Mouse (Mus musculus): ENCODE measurements at regions not wholly inside any gene's neighbourhood (a gene's known extent, or its start where the extent isn't known, plus 50 kb on each side); places are given as distances from the start of the nearest gene placed in this dataset.

DNA sequence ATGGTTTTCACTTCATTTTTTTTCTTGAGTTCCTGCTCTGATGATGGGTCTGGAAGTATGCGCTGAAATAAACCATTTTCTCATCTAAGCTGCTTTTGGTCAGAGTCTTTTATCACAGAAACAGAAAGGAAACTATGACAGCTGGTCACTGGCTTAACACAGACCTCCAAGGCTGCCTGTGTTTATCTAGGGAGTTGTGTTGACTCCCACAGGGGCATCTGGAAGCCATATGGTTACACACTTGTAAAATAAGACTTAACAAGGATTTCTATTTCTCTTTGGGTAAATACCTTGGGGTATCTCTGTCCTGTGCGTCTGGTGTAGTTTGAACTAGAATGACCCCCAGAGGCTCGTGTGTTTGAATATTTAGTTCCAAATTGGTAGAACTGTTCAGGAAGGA, 315.5 kb upstream of the Kazn start:
- DNase-seq (ENCODE audit: low spot score in 2 of 2), result no peak

GRCm38 (mm10) chr4:142545871-142546270, 306.7 kb upstream of the Kazn start:
- no peak for DNase-seq (ENCODE audit: low spot score in 2 of 2)

DNA sequence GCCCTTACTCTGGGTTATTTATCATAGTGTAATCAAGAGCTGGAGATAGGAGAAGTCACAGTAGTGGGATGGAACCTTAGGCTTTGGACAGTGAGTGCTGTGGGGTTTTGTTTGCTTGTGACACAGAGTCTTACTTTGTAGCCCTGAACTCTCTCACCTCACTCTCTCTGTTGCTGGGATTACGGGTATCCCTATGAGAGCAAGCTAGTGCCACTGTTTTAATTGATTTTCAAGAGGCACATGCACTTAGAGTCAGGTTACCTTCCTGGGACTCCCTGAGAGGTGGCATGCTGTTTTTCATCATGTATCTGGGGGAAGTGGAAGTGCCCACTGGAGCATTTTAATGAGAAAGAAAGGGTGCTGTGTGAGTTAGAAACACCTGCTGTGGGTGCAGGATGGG, 306.0 kb upstream of the Kazn start:
- DNase-seq (ENCODE audit: low spot score in 2 of 2), result no peak

GRCm38 (mm10) chr4:142544736-142545135, 305.5 kb upstream of the Kazn start:
- peak; percentile 17 to 19 for DNase-seq (ENCODE audit: low spot score in 2 of 2)

DNA sequence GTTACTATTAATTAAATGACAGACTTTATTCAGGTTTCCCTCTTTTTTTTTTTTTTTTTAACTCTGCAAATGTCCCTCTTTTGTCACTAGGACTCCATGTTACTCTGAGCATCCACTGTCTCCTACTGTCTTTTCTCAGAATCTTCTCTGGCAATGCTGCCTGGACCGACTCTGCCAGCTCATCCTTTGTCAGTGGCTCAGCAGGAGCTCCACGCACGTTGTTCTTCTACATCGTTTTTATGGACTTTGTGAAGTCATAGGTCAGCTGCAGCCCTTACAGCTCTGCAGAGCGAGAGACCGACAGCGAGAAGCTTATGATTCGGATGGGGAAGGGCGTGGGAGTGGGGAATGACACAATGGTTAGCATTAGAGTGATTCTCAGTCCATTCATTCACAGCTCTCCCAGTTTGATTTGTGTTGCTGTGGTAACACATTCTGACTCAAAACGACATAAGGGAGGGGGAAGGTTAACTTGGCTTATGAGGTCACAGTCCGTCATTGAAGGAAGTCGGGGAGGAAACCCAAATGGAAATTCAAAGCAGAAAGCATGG, 300.1 kb upstream of the Kazn start:
- no peak for DNase-seq (ENCODE audit: low spot score in 2 of 2)

DNA sequence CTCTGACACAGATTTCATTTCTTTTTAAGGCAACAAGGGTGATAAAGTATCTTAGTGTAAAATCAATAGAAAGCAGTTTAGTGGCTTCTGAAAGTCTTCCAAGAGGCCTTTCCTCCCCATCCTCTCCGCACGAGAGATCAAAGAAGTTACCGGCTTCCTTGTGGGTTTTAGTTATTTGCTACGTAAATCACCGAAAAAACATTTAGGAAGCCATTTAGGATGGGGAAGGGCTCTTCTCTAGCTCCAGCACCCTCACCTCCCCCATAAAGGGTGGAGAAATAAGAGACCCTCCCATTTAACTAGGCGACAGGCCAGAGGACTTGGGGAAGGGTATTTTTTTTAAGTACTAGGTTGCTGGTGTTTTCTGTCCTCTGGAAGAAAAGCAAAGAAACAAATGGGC, 287.9 kb upstream of the Kazn start:
- DNase-seq (ENCODE audit: low spot score in 2 of 2), result no peak

DNA sequence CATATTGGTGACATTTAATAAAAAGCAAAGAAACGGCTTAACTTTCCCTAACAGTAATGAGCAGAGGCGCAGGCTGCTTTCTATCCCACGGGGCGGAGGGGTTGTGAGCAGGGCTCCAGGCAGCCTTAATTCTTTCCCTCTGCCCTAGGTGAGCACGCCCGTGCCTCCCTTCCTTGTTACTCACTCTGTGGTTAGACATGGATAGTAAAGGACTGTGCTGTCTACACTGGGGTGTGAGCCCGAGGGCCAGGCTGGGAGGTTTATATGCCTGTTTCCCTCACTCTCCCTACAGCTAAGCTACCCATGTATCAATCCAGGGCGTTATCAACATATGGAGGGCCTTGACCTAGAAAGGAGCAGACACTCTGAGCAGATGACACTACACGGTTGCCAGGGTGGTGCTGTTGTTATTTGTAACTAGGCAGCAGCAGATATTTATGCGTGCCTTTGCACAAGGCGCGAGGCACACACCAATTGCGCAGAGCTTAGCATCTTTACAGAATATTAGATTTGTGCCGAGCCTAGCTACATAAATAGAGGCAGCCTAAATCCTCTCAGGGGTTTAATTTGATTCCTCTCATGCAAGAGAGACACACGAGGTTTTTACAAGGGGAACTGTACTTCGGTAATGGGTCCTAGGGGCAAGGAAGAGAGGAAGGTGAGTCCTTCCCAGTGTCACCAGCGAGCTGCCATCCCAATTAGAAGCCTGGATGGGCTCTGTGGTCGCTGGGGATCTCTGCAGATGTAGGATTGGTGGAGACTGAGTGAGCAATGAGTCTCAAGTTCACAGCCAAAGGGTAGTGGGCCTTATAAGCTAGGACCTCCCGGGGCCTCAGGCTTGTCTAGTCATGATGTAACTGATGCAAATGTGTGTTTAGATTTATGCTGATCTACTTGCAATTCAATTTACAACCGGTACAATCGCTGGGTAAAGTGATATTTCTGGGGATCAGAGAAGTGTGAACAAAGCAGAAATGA, 278.6 kb upstream of the Kazn start:
- DNase-seq (ENCODE audit: low spot score in 2 of 2), result no peak

DNA sequence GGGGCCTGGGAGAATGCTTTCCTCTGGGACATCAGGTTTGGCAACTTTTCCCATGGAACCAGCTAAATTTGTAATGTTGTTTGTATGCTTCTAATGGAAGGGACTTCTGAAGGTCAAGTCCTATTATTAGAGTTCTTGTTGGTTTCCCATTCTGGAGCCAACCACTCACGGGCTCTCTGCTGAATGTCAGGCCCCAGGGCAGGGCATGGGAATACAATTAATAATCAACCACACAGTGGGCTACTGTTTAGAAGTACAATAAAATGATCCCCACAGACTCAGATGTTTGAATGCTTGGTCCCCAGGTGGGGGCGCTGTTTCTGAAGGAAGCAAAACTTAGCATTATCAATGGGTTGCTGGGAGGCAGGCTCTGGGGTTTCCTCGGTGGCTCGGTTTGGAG, 275.6 kb upstream of the Kazn start:
- no peak for DNase-seq (ENCODE audit: low spot score in 2 of 2)

- no peak for DNase-seq (ENCODE audit: low spot score in 2 of 2)
These were observed 270.2 kb upstream of the Kazn start for GRCm38 (mm10) chr4:142509386-142509785.

DNA sequence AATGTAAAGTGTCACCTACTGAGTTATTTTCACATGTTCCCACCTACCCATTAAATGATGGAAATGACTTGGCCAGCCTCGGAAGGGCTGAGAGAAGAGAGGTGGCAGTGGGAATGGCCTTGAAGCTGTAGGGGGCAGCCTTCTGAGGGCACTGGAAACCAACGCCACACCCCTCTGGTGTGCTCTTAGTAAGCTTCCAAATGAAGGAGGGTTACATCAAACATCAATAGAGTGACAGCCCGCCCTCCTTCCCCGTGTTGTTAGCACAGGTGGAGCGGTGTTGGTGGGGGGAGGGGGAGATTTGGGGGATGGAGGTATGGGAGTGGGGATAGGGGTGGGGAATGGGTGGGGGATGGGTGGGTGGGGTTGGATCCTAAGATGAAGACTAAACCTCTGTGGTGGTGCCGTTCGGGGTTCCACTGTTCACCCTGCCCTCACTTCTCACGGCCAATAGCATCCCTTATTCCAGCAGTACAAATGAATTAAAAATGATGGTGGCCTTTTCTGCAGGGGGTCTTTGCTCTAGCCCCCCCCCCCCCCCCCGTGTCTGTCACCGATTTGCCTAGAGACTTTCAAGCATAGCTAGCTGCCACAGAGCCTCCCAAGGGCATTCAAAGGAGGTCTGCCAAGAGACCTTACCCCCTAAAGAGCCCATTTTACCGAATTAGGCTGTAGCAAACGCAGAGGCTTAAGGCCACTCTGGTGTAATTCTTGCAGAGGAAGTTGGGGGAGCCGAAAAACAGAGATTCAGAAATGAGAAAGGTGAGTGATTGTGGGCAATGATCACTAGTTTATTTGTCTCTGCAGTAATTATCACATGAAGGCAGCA, 267.4 kb upstream of the Kazn start:
- DNase-seq (ENCODE audit: low spot score in 2 of 2), result no peak

GRCm38 (mm10) chr4:142503761-142504160, 264.6 kb upstream of the Kazn start:
- DNase-seq (ENCODE audit: low spot score in 2 of 2), result no peak

DNA sequence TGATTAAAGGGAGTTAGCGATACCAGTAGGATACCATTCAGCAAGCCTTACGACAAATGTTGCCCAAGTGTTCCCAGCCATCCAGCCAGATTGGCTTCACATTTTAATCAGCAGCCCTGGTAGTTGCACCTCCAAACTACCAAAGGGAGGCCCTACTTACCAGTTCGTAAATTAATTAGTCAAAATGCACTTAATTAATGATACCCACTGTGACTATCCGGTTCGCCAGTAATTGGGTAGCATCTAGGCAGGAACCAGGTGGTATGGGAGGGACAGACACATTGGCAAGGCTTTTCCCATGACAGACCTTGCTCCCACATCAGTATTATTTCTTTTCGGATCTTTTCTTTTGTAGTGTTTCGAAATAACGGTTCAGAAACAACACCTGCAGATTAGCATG, 262.0 kb upstream of the Kazn start:
- DNase-seq (ENCODE audit: low spot score in 2 of 2), result no peak

GRCm38 (mm10) chr4:142500541-142500940, 261.3 kb upstream of the Kazn start:
- no peak for DNase-seq (ENCODE audit: low spot score in 2 of 2)

DNA sequence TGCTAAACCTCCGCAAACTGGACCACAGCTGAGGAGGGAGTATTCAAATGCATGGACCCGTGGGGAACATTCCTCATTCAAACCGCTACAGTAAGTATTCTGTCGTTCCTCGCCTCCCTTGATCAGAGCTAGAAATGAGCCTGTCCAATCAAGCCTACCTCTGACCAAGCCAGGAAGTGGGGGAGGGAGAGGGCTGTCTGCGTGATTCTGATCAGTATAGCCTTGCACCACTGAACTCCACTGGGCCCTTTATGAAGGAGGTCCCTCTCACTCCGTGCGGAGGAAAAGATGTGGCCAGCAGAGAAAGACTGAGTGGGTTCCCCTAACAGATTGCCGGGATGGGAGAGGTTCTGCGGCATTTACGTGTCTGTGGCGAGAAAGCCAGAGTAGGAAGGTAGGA, 257.4 kb upstream of the Kazn start:
- DNase-seq (ENCODE audit: low spot score in 2 of 2), result no peak

- peak; percentile 50 to 61 for DNase-seq (ENCODE audit: low spot score in 2 of 2)
These were observed 253.8 kb upstream of the Kazn start for GRCm38 (mm10) chr4:142492926-142493492.

GRCm38 (mm10) chr4:142485784-142486423, 246.7 kb upstream of the Kazn start:
- no peak for DNase-seq (ENCODE audit: low spot score in 2 of 2)

DNA sequence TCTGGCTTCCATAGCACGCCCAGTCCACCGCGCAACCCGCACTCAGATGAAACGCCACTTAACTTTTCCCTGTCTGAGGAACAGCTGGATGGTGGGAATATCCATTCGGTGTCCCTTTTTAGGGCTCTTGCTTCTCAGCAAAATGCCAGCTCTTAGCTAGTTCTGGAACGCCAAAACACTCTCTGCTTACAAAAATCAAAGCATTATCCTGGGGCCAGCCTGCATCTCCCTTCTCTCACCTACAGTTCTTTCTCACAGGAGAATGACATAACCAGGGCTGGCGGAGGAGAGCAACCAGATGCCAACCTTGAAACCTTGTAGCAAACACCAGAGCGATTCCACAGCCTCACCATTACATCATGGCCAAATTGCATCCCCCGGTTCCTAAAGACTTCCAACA, 236.4 kb upstream of the Kazn start:
- no peak for DNase-seq (ENCODE audit: low spot score in 2 of 2)

- no peak for DNase-seq (ENCODE audit: low spot score in 2 of 2)
These were observed 235.4 kb upstream of the Kazn start for GRCm38 (mm10) chr4:142474626-142475025.

- DNase-seq (ENCODE audit: low spot score in 2 of 2), result no peak
These were observed 234.8 kb upstream of the Kazn start for GRCm38 (mm10) chr4:142474018-142474417.

DNA sequence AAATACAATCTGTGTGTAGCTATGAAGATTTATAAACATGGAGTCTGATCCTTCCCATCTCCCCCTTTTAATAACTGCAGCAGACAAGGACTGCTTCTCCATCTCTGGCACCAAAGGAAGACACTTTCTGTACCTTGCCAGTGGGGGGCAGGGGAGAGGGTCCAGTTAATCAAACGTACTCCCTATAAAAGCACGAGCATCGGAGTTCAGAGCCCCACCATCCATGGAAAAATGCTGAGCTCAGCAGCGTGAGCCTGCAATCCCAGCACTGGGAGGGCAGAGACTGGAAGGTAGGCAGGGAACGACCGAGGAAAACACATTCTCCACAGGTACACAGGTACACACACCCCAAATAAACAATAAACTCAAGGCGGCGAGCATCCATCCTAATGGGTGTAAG, 234.1 kb upstream of the Kazn start:
- DNase-seq (ENCODE audit: low spot score in 2 of 2), result no peak

DNA sequence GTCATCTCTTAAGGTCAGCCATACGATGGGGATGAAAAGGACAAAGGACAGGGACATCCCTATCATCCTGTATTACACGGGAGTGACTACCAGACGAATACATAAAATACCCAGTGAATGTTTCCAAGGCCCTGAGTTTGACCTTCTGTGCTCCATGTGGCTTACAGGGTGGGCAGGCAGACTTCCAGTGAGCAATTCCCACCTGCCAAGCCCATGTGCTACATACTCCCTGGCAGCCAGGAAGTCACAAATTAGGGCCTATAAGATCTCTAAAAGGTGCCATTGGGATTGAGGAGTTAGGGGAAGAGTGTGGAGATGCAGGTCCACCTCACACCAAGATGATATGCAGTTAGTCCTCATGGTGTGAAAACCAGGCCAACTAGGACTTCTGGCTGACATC, 233.1 kb upstream of the Kazn start:
- no peak for DNase-seq (ENCODE audit: low spot score in 2 of 2)

- DNase-seq (ENCODE audit: low spot score in 2 of 2), result no peak
These were observed 231.6 kb upstream of the Kazn start for GRCm38 (mm10) chr4:142470784-142471183.
